Mouse (Mus musculus) spleen, adult 2 months (tissue): ENCODE data around the gene Cacna1a. TPM values are rescaled to one million over a fixed set of nuclear protein-coding genes. Genes with fewer than 3 reads are reported as not detected.

Experiments
- DNase-seq, 2 experiments: peaks; one replicate each; pipeline versions ENCODE4 v3.0.0 to v3.0.0-alpha.2; 2012 to 2021; ENCODE audit warnings: low spot score in 2 of 2, low read depth in 1 of 2
- H3K27ac ChIP-seq: fragments of 200-500 bp; 2 replicates; pipeline ENCODE4 v1.5.1; 2012; ENCODE audit warnings: low read length, inconsistent platforms; ENCODE audit not compliant: insufficient read depth
- H3K27me3 ChIP-seq: fragments of 200-500 bp; 2 replicates; pipeline ENCODE4 v1.6.1; 2012; ENCODE audit warnings: mild to moderate bottlenecking, moderate library complexity, low read length, inconsistent platforms; ENCODE audit not compliant: control insufficient read depth, insufficient read depth
- H3K36me3 ChIP-seq: fragments of 200-500 bp; 2 replicates; pipeline ENCODE4 v1.6.1; 2012; ENCODE audit warnings: mild to moderate bottlenecking, low read length, inconsistent platforms; ENCODE audit not compliant: control insufficient read depth, insufficient read depth
- H3K4me1 ChIP-seq: fragments of 200-500 bp; 2 replicates; pipeline ENCODE4 v1.6.1; 2011; ENCODE audit warnings: inconsistent platforms; ENCODE audit not compliant: control insufficient read depth, insufficient read depth, insufficient read length
- H3K4me3 ChIP-seq: fragments of 200-500 bp; 2 replicates; pipeline ENCODE4 v1.5.1; 2011; ENCODE audit warnings: mild to moderate bottlenecking, inconsistent platforms; ENCODE audit not compliant: insufficient read depth, insufficient read length; ENCODE audit errors: extremely low read depth
- CTCF ChIP-seq: fragments of 200-500 bp; IDR thresholded peaks from 2 replicates; pipeline ENCODE4 v1.5.1; 2011; ENCODE audit warnings: mild to moderate bottlenecking, inconsistent platforms; ENCODE audit not compliant: insufficient read depth, insufficient read length, insufficient replicate concordance; ENCODE audit errors: extremely low read depth
- POLR2A ChIP-seq: fragments of 200-500 bp; IDR thresholded peaks from 2 replicates; pipeline ENCODE4 v1.6.1; 2011; ENCODE audit warnings: low read depth, low read length, inconsistent platforms
- WGBS: fragments of 180-500 bp; shearing (Covaris S2); methylation state at CpG from one replicate; pipeline ENCODE4 v1.1.7; 2018; 5-methylcytosine and 5-hydroxymethylcytosine counted together
- polyA plus RNA-seq: library from polyadenylated mRNA; depleted of rRNA; stranded (reverse); fragments of >200 nt; gene quantifications from 2 replicates; pipeline ENCODE4 v1.2.3, GENCODE M21; 2012

Gene Cacna1a
- polyA plus RNA-seq, 1 experiment: 7.0 TPM

- H3K27ac ChIP-seq: no peak overlapping the region
- DNase-seq: no peak
- no peaks in the 10 kb centered on the region for H3K27me3 ChIP-seq
- no peaks in the 10 kb centered on the region for H3K36me3 ChIP-seq
- TF ChIP-seq CTCF (no peak), POLR2A (no peak)
- WGBS: 50% methylated on average over 1 of the region's 1 CpGs
- H3K4me1 ChIP-seq: no peaks in the 10 kb centered on the region
- H3K4me3 ChIP-seq: no peak overlapping the region
These were observed 204.9 kb downstream of the Cacna1a start for GRCm38 (mm10) chr8:84593143-84593542.

GRCm38 (mm10) chr8:84594099-84594780 is 206.0 kb downstream of the Cacna1a start:
- Histone ChIP-seq H3K4me1 (no peaks in the 10 kb centered on the region), H3K4me3 (no peak overlapping the region), H3K27ac (no peak overlapping the region), H3K27me3 (no peaks in the 10 kb centered on the region), H3K36me3 (no peaks in the 10 kb centered on the region)
- peak in 1 of 2 experiments; percentile 54 for DNase-seq
- TF ChIP-seq CTCF (peak; percentile 67; the same call in 1 of the 2 replicates), POLR2A (no peak)
- WGBS: 66% methylated on average over 9 of the region's 9 CpGs

GRCm38 (mm10) chr8:84595648-84596047 is 207.4 kb downstream of the Cacna1a start:
- WGBS: 12% methylated on average over 9 of the region's 9 CpGs
- Histone ChIP-seq H3K36me3 (no peaks in the 10 kb centered on the region), H3K27me3 (0 out of 2 replicates have a peak, but pooled peaks cover 2% of the 10 kb centered on the region), H3K4me1 (no peaks in the 10 kb centered on the region; the same call in 1 of the 2 replicates), H3K4me3 (no peak overlapping the region), H3K27ac (no peak overlapping the region)
- DNase-seq: peak in 1 of 2 experiments; percentile 44
- TF ChIP-seq CTCF (peak; percentile 24; the same call in 1 of the 2 replicates), POLR2A (no peak)

- H3K27me3 ChIP-seq: 0 out of 2 replicates have a peak, but pooled peaks cover 3% of the 10 kb centered on the region
- 86% methylated on average over 1 of the region's 1 CpGs for WGBS
- DNase-seq: no peak
These were observed 211.2 kb downstream of the Cacna1a start for GRCm38 (mm10) chr8:84599401-84599800.

GRCm38 (mm10) chr8:84600311-84600907 is 212.2 kb downstream of the Cacna1a start:
- 0 out of 2 replicates have a peak, but pooled peaks cover 3% of the 10 kb centered on the region for H3K27me3 ChIP-seq
- H3K4me1 ChIP-seq: no peaks in the 10 kb centered on the region; the same call in none of the 2 replicates
- WGBS: 46% methylated on average over 26 of the region's 26 CpGs
- H3K27ac ChIP-seq: no peak overlapping the region
- TF ChIP-seq CTCF (no peak), POLR2A (no peak)
- no peak for DNase-seq
- H3K4me3 ChIP-seq: no peak overlapping the region; the same call in 1 of the 2 replicates
- H3K36me3 ChIP-seq: no peaks in the 10 kb centered on the region

More at GRCm38 (mm10) chr8:84599401-84599800, 211.2 kb downstream of the Cacna1a start:
- no peak overlapping the region for H3K27ac ChIP-seq
- no peaks in the 10 kb centered on the region for H3K36me3 ChIP-seq
- TF ChIP-seq CTCF: no peak
- no peaks in the 10 kb centered on the region; the same call in none of the 2 replicates for H3K4me1 ChIP-seq
- no peak overlapping the region for H3K4me3 ChIP-seq

GRCm38 (mm10) chr8:84601221-84601751 is 213.0 kb downstream of the Cacna1a start:
- Histone ChIP-seq H3K36me3 (no peaks in the 10 kb centered on the region), H3K27ac (0 out of 2 replicates have a peak overlapping the region, but pooled peaks have one; percentile 0), H3K4me1 (no peaks in the 10 kb centered on the region; the same call in none of the 2 replicates), H3K27me3 (0 out of 2 replicates have a peak, but pooled peaks cover 3% of the 10 kb centered on the region), H3K4me3 (peak overlapping the region; percentile 46)
- TF ChIP-seq POLR2A (no peak), CTCF (no peak)
- DNase-seq: no peak
- 5% methylated on average over 19 of the region's 19 CpGs for WGBS
